Mouse (Mus musculus): ENCODE measurements around the gene Exoc6b. TPM values are rescaled to one million over a fixed set of nuclear protein-coding genes. Genes with fewer than 3 reads are reported as not detected.
A peak's percentile ranks its signal among the peaks of the same experiment; 100 is the strongest.
"Not testable (repeated sequence)": the region's sequence is repeated elsewhere in the genome, so short reads cannot be mapped to it uniquely, and the experiment has no call there.

The Exoc6b gene
- polyA plus RNA-seq, 1 experiment from 2014 or later, result 34.2 TPM

DNA sequence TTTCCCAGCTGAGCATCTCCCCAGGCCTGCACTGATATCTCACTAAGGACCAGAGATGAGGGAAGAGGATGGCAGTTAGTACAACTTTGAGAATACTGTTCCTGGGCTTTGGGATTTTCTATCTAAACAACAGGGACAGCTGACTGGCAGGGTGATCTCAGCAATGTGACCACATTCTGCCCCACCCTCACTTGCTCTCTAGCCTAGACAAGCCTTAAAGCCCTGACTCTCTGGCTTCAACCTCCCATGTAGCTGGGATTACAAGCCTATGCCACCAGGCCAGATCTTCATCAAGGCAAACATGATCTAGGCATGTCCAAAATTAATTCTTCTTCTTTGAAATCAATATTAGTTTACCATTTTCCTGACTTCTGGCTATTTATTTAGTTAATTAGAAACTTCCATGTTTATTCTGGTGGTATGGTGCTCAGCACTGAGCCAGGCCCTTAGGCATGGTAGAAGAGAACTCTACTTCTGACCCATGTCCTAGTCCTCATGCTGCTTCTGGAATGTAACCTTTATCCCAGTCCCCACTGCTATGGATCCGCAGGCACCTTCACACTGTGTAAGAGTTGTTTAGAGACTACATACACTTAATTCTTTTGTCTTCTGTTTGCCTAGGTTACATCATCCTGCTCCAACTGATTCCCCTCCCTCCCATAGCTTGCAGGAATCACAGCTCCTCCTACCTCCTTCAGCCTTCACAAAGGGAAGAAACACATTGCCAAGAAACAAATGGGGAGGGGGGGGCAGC, 468.0 kb downstream of the Exoc6b start:
- H3K36me3 ChIP-seq, result no peaks in the 10 kb centered on the region
- H3K4me2 ChIP-seq, result no peak overlapping the region
- no peak overlapping the region for H3K9ac ChIP-seq
- H3K4me3 ChIP-seq, result no peak overlapping the region
- no peaks in the 10 kb centered on the region for H3K9me3 ChIP-seq
- no peak for ATAC-seq (ENCODE audit: borderline replicate concordance, extremely low read depth, low FRiP score, low TSS enrichment)
- 30% methylated on average over 1 of the region's 1 CpGs for WGBS
- no peaks in the 10 kb centered on the region for H3K27me3 ChIP-seq
- H3K4me1 ChIP-seq, result no peaks in the 10 kb centered on the region
- no peak overlapping the region for H3K27ac ChIP-seq

DNA sequence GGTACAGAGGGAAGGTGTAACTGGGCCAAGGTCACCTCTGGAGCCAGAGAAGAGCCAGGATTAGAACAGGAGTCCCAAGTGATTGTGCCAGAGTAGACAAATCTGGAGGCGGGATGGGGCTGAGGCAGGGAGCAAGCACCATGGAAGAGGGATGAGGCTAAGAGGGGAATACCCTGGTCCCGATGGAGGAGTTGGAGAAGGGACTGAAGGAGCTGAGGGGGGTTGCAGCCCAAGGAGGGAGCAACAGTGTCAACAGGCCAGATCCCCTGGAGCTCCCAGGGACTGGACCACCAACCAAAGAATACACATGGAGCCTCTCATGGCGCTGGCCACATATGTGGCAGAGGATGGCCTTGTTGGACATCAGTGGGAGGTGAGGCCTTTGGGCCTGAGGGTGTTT, 470.0 kb downstream of the Exoc6b start:
- ATAC-seq (ENCODE audit: borderline replicate concordance, extremely low read depth, low FRiP score, low TSS enrichment); H3K36me3 ChIP-seq; H3K27me3 ChIP-seq; H3K9ac ChIP-seq; H3K4me2 ChIP-seq; H3K27ac ChIP-seq; H3K4me3 ChIP-seq; H3K9me3 ChIP-seq; H3K4me1 ChIP-seq: not testable (repeated sequence)
- 70% methylated on average over 3 of the region's 3 CpGs for WGBS

DNA sequence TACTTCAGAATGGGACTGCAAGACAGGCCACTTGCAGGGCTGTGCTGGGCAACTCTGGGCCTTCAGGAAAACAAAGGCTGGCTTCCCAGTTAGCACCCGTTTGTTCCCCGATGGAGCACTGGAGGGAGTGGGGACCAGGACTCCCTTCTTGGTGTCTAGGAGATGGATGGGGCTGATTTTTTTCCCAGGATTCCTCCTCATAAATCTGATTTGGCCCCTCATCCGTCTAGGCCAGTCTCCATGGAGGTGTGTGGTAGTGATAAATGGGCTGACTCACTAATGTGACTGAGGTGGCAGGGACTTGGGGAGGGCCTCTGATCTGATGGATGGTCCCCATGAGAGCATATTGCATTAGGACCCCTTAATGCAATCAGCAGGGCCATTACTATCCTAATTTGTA, 470.6 kb downstream of the Exoc6b start:
- H3K27me3 ChIP-seq, result no peaks in the 10 kb centered on the region; the same call in 1 of the 2 replicates
- no peak overlapping the region for H3K4me3 ChIP-seq
- no peak overlapping the region for H3K4me2 ChIP-seq
- no peak overlapping the region for H3K27ac ChIP-seq
- H3K9ac ChIP-seq, result no peak overlapping the region
- no peaks in the 10 kb centered on the region for H3K4me1 ChIP-seq
- WGBS, result 66% methylated on average over 3 of the region's 3 CpGs
- ATAC-seq (ENCODE audit: borderline replicate concordance, extremely low read depth, low FRiP score, low TSS enrichment), result no peak
- H3K9me3 ChIP-seq, result no peaks in the 10 kb centered on the region
- no peaks in the 10 kb centered on the region for H3K36me3 ChIP-seq

DNA sequence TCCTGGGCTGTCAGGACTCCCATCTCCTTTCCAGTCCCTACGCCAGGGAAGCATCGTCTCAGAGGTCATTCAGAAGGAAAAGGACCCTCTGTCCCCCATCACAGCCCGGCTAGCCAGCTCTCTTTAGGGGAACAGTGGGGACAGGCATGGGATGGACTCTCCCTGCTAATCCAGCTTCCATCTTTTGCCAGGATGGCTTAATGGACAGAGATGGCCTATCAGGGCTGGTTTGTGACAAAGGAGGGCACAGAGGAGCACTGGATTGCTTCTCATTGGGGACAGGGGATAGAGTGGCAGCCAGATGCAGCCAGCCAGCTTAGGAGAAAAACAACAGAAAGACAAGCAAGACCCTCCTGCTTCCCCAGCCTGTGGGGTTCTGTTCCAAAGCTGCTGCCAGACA, 474.7 kb downstream of the Exoc6b start:
- 0 out of 2 replicates have a peak, but pooled peaks cover 14% of the 10 kb centered on the region for H3K4me1 ChIP-seq
- WGBS, result 72% methylated on average over 2 of the region's 3 CpGs
- H3K9ac ChIP-seq, result no peak overlapping the region
- H3K9me3 ChIP-seq, result no peaks in the 10 kb centered on the region
- no peak overlapping the region for H3K4me2 ChIP-seq
- no peaks in the 10 kb centered on the region for H3K36me3 ChIP-seq
- H3K4me3 ChIP-seq, result no peak overlapping the region
- peaks cover 14% of the 10 kb centered on the region for H3K27me3 ChIP-seq
- H3K27ac ChIP-seq, result no peak overlapping the region
- ATAC-seq (ENCODE audit: borderline replicate concordance, extremely low read depth, low FRiP score, low TSS enrichment), result no peak

DNA sequence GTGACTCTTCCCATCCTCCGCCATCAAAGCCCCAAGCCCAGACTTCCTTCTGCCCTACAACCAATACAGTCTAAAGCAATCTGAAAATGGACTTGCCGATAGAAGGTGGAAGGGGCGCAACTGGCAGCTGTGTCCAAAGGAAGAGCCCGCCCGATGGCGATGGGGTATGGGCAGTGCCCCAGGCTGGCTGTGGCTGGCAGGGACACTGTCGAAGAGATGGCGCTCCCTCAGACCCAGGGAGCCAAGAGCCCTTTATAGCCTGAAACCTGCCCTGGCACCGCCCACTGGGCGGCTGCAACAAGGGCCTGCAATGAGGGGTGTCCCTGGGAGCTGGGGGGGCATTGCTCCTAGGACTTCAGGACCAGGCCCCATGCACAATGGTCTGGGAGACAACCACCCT, 475.6 kb downstream of the Exoc6b start, which contains the start of gene Cyp26b1:
TSS of gene Cyp26b1 (minus strand) at position 216 of the 400 bp plus-strand sequence.
- H3K9ac ChIP-seq, result no peak within 1 kb of the TSS
- H3K4me1 ChIP-seq, result peaks cover 23% of the 10 kb centered on the region
- H3K27me3 ChIP-seq, result peaks cover 24% of the 10 kb centered on the region
- no peak within 1 kb of the TSS for H3K4me3 ChIP-seq
- no peaks in the 10 kb centered on the region for H3K36me3 ChIP-seq
- ATAC-seq (ENCODE audit: borderline replicate concordance, extremely low read depth, low FRiP score, low TSS enrichment), result no peak
- H3K9me3 ChIP-seq, result no peaks in the 10 kb centered on the region
- no peak within 1 kb of the TSS for H3K27ac ChIP-seq
- no peak within 1 kb of the TSS for H3K4me2 ChIP-seq
- 84% methylated on average over 10 of the region's 10 CpGs for WGBS

DNA sequence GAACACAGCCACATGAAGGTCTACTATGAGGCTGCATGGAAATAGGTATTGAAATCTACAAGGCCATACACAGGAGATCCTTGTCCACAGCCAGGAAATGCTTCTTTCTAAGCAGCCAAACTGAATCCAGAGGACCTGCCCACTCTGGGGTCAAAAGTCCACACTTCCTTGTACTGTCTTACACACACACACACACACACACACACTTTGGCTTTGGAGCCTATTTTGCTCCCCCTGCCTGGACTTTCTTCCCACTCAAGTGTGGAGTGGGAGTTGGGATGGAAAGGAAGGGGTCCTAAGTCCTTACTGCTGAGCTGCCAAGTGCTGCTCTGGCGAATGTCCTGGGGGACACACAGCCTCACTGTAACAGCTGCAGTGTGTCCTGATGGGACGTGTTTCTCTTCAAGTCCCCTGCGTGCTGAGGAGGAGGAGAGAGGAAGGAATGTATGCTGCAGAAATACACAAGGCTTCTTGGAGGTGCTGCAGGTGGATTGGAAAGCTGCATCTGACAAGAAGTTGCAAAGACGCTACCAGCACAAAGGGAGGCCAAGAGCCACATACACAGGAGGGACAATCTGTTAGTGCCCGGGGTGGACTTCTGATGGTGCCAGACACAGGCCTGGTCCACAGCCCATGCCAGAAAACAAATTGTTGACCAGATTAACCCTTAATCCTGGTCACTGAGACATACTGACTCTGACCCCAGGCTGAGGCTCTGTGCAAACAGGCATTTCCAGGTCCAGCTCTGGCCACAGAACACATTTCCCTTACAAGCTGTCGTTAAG, 478.2 kb downstream of the Exoc6b start:
- H3K27me3 ChIP-seq, result peaks cover 49% of the 10 kb centered on the region
- no peak for ATAC-seq (ENCODE audit: borderline replicate concordance, extremely low read depth, low FRiP score, low TSS enrichment)

DNA sequence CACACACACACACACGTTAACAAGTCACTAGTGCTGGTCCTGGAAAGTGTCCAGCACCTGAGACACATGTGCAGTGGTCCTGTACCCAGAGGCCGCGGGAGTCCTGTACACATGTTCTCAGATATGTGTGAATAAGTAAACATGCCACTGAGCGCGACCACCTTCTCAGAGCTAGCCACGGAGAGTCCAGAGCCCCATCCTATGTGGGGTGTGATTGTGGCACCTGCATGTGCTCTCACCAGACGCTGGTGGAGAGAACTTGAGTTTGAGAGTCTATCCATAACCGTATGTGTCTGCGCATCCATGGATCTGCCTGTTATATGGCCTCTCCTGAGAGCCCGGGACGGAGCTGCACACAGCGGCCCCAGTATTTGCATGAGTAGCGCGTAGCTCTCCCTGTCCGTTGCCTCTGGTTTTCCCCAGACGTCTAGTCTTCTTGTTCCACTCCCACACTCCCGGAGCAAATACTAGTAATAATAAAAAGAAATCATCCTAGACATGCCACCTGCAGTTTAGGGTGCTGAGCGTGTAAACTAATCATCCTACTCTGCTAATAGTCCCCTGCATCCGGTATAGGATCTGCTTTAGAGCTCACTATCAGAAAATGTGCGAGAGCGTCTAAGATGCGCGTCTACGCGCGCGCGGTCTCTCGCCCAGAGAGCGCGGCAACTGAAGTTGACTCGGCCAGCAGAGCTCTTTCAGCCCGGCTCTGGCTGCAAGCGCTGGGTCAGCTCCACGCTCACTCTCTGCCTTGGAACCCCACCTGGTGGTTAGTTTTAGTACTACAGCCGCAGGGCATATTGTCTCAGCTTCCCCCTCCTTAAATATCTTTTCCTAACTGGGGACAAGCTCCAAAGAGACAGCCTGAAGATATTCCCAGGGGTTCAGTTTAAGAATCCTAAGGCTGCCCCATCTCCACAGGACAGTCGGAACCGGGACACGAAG, 479.3 kb downstream of the Exoc6b start:
- Histone ChIP-seq H3K4me2 (peak overlapping the region; percentile 97), H3K4me3 (peak overlapping the region; percentile 49; the same call in 1 of the 2 replicates), H3K9ac (no peak overlapping the region), H3K27me3 (peaks cover 60% of the 10 kb centered on the region), H3K9me3 (no peaks in the 10 kb centered on the region), H3K27ac (no peak overlapping the region), H3K36me3 (no peaks in the 10 kb centered on the region), H3K4me1 (peaks cover 56% of the 10 kb centered on the region)
- peak; percentile 51; the same call in 1 of the 2 replicates for ATAC-seq (ENCODE audit: borderline replicate concordance, extremely low read depth, low FRiP score, low TSS enrichment)
- WGBS, result 3% methylated on average over 39 of the region's 39 CpGs

More for the DNA sequence above, 478.2 kb downstream of the Exoc6b start:
- WGBS, result 38% methylated on average over 6 of the region's 6 CpGs
- H3K27ac ChIP-seq, result no peak overlapping the region
- no peak overlapping the region for H3K4me2 ChIP-seq
- peaks cover 44% of the 10 kb centered on the region for H3K4me1 ChIP-seq
- no peak overlapping the region for H3K4me3 ChIP-seq
- H3K9me3 ChIP-seq, result no peaks in the 10 kb centered on the region
- H3K36me3 ChIP-seq, result no peaks in the 10 kb centered on the region
- no peak overlapping the region for H3K9ac ChIP-seq

DNA sequence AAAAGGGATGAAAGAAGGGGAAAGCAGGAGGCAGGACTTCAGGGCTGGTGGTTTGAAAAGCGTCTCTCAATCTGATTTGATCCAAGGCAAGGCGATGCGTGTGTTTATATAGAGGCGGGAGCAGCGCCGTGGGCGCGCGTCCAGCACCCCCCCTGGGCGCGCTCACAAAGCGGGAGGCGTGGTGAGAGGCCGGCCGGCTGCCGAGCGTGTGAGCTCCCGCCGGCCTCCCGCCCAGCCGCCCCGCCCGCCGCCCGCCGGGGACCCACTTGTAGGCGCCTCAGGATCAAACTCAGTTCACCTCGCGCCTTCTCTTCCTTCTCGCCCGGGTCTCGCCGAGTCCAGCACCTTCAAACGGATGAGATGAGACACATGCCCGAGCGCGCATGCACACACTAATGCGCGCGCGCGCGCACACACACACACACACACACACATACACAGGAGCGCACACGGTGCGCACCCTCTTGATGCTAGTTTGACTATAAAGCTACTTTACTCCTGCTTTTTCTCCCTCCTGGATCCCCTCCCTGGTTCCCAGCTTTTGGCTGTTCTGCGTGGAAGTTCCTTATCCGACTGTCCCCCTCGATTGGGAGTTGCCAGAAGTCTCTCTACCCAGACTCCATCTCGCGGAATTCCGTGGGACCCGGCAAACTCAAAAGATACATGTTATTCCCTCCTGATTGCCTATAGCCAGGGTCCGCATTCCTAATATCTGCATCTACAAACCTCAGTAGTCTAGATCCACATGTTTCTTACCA, 480.2 kb downstream of the Exoc6b start:
- Histone ChIP-seq H3K4me1 (peaks cover 65% of the 10 kb centered on the region), H3K4me2 (peak overlapping the region; percentile 97), H3K27ac (no peak overlapping the region), H3K4me3 (peak overlapping the region; percentile 49), H3K36me3 (no peaks in the 10 kb centered on the region), H3K27me3 (peaks cover 70% of the 10 kb centered on the region), H3K9me3 (no peaks in the 10 kb centered on the region), H3K9ac (peak overlapping the region; percentile 48; the same call in 1 of the 2 replicates)
- ATAC-seq (ENCODE audit: borderline replicate concordance, extremely low read depth, low FRiP score, low TSS enrichment), result peak; percentile 50; the same call in 1 of the 2 replicates
- under 1% methylated on average over 40 of the region's 54 CpGs for WGBS

DNA sequence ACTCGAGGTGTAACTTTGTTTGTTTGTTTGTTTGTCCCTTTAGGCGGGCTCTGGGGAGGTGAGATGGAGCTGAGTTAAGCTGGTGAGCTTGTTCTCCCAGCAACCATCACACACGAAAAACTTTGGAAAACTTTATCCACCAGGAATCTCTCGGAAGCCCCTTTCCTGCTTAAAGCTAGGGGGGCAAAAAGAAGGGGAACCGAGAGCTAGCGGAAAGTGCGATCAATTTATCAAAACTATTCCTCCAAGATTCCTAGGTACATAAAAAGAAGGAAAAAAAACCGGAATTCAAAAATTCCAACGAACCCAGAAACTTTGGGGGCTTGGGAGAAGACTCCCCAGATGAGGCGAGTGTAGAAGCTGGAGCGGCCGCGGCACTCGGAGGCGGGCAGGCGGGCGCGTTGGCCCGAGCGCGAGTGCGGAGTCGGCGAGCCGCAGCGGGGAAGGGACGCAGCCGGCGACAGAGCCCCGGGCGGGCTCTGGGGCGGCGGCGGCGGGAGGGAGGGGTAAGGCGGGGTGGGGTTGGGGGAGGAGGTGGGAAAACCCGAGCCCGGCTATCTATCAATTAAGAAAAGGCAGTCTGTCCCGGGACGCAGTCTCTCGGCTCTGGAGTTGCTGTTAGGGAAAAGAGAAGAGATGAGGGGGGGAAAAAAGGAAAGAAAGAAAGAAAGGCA, 481.0 kb downstream of the Exoc6b start:
- H3K27me3 ChIP-seq, result peaks cover 77% of the 10 kb centered on the region
- peaks cover 72% of the 10 kb centered on the region for H3K4me1 ChIP-seq
- ATAC-seq (ENCODE audit: borderline replicate concordance, extremely low read depth, low FRiP score, low TSS enrichment), result no peak
- no peaks in the 10 kb centered on the region for H3K9me3 ChIP-seq
- H3K9ac ChIP-seq, result peak overlapping the region; percentile 48
- 2% methylated on average over 41 of the region's 41 CpGs for WGBS
- H3K27ac ChIP-seq, result no peak overlapping the region
- H3K4me3 ChIP-seq, result peak overlapping the region; percentile 49
- H3K36me3 ChIP-seq, result no peaks in the 10 kb centered on the region
- peak overlapping the region; percentile 97 for H3K4me2 ChIP-seq

DNA sequence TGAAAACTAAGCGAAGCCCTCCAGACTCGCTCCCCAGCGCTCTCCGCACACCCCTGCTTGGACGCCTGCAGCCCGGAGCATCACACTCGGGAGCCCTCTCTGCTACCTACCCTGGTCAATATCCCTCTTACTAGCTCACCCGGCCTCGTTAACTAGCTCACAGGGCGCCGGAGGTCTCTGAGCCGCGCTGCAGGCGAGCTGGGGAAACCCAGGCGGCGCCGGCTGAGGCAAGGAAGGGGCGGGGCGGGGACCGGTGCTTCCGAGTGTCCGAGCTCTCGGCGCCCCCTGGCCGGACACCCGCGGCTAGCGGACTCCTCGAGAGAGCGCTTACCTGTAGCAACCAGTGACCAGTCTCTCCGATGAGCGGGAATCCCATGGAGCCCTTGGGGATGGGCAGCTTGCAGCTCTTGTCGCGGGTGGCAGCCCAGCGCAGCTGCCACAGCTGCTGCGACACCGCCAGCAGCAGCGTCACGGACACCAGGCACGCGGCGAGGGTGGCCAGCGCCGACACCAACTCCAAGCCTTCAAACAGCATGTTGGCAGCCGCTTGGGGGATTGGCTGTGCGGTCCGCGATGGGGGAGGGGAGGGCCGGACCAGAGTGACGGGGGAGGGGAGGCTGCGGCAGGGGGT, 481.7 kb downstream of the Exoc6b start:
- peak overlapping the region; percentile 49 for H3K4me3 ChIP-seq
- under 1% methylated on average over 49 of the region's 51 CpGs for WGBS
- H3K4me1 ChIP-seq, result peaks cover 79% of the 10 kb centered on the region
- H3K4me2 ChIP-seq, result peak overlapping the region; percentile 97
- H3K9ac ChIP-seq, result peak overlapping the region; percentile 48
- no peak overlapping the region for H3K27ac ChIP-seq
- H3K36me3 ChIP-seq, result no peaks in the 10 kb centered on the region
- no peaks in the 10 kb centered on the region for H3K9me3 ChIP-seq
- H3K27me3 ChIP-seq, result peaks cover 85% of the 10 kb centered on the region
- no peak for ATAC-seq (ENCODE audit: borderline replicate concordance, extremely low read depth, low FRiP score, low TSS enrichment)

All from lung, embryonic 15.5 days (tissue).